Mouse (Mus musculus): ENCODE data around the gene Tmem164. TPM values are rescaled to one million over a fixed set of nuclear protein-coding genes. Genes with fewer than 3 reads are reported as not detected.
"Not testable (repeated sequence)": the region's sequence is repeated elsewhere in the genome, so short reads cannot be mapped to it uniquely, and the experiment has no call there.

Gene Tmem164
- 10 to 100 TPM; 26.6 to 30.2 (median 28.3) TPM for total RNA-seq (2022)

GRCm38 (mm10) chrX:142681056-142681615, at the start of gene Tmem164:
Gene Tmem164, plus strand, starts transcription at chrX:142681406.
- peak; percentile 18 to 23 for DNase-seq (ENCODE audit: low spot score in 2 of 2)

GRCm38 (mm10) chrX:142632990-142633389, 48.2 kb upstream of the Tmem164 start:
- not testable (repeated sequence) for DNase-seq (ENCODE audit: low spot score in 2 of 2)

GRCm38 (mm10) chrX:142647202-142647601, 34.0 kb upstream of the Tmem164 start:
- no peak for DNase-seq (ENCODE audit: low spot score in 2 of 2)

- no peak for DNase-seq (ENCODE audit: low spot score in 2 of 2)
Observed at GRCm38 (mm10) chrX:142650117-142650764, 31.0 kb upstream of the Tmem164 start.

GRCm38 (mm10) chrX:142664704-142665422, 16.3 kb upstream of the Tmem164 start:
- DNase-seq (ENCODE audit: low spot score in 2 of 2): no peak

GRCm38 (mm10) chrX:142665423-142665805, 15.8 kb upstream of the Tmem164 start:
- DNase-seq (ENCODE audit: low spot score in 2 of 2): no peak

GRCm38 (mm10) chrX:142669312-142670091, 11.7 kb upstream of the Tmem164 start:
- DNase-seq (ENCODE audit: low spot score in 2 of 2): no peak

GRCm38 (mm10) chrX:142670121-142670520, 11.1 kb upstream of the Tmem164 start:
- DNase-seq (ENCODE audit: low spot score in 2 of 2): no peak

GRCm38 (mm10) chrX:142671141-142671540, 10.1 kb upstream of the Tmem164 start:
- DNase-seq (ENCODE audit: low spot score in 2 of 2): no peak

- no peak for DNase-seq (ENCODE audit: low spot score in 2 of 2)
Observed at GRCm38 (mm10) chrX:142672701-142673100, 8.5 kb upstream of the Tmem164 start.

GRCm38 (mm10) chrX:142677193-142677592, 4.0 kb upstream of the Tmem164 start:
- DNase-seq (ENCODE audit: low spot score in 2 of 2): no peak

- DNase-seq (ENCODE audit: low spot score in 2 of 2): no peak
Observed at GRCm38 (mm10) chrX:142678499-142679474, 2.4 kb upstream of the Tmem164 start.

- no peak for DNase-seq (ENCODE audit: low spot score in 2 of 2)
Observed at GRCm38 (mm10) chrX:142679502-142680250, 1.5 kb upstream of the Tmem164 start.

- peak in 1 of 2 experiments; percentile 9 for DNase-seq (ENCODE audit: low spot score in 2 of 2)
Observed at GRCm38 (mm10) chrX:142680391-142681055, 683 bp upstream of the Tmem164 start.

GRCm38 (mm10) chrX:142681616-142682141, 473 bp downstream of the Tmem164 start:
- DNase-seq (ENCODE audit: low spot score in 2 of 2): peak in 1 of 2 experiments; percentile 10

GRCm38 (mm10) chrX:142682176-142682820, 1.1 kb downstream of the Tmem164 start:
- peak in 1 of 2 experiments; percentile 10 for DNase-seq (ENCODE audit: low spot score in 2 of 2)

GRCm38 (mm10) chrX:142682990-142683389, 1.8 kb downstream of the Tmem164 start:
- DNase-seq (ENCODE audit: low spot score in 2 of 2): no peak

GRCm38 (mm10) chrX:142684674-142685073, 3.5 kb downstream of the Tmem164 start:
- DNase-seq (ENCODE audit: low spot score in 2 of 2): no peak

Data from left cerebral cortex, adult 8-10 months (tissue).